Mouse (Mus musculus) heart, postnatal 10 days (tissue): ENCODE results near the gene Tnfsf14. TPM values are rescaled to one million over a fixed set of nuclear protein-coding genes. Genes with fewer than 3 reads are reported as not detected.

Source experiments
- DNase-seq, 2 experiments: peaks; one replicate each; pipeline ENCODE4 v3.0.0; 2021
- intact Hi-C: fragments of 180-260 bp; cut with DNase I; formaldehyde crosslinking; loops from one replicate; pipeline ENCODE4 v1.15.1; 2025
- total RNA-seq, 2 experiments: library from RNA; stranded (reverse); gene quantifications; 2 replicates each; pipeline ENCODE4 v1.2.3; 2021

The Tnfsf14 gene
- total RNA-seq, 2 experiments from 2014 or later: not detected

DNA sequence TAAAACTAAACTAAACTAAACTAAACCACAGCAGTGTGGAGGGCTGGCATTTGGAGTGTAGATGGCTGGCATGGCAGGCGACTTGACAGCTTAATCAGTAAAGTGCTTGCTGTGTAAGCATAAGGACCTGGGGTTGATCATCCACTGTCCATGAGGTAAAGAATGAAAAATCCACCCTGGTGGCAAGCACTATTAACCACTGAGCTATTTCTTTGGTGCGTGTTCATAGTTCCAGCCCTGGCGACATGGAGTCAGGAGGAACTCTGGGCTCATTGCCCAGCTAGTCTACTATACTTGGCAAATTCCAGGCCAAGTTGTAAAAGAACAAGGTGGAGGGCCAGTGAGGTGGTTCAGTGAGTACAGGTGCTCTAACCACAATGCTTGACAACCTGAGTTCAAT lies 14.0 kb upstream of the Tnfsf14 start:
- peak; percentile 37 to 39 for DNase-seq
- intact Hi-C loops: no loop called here

DNA sequence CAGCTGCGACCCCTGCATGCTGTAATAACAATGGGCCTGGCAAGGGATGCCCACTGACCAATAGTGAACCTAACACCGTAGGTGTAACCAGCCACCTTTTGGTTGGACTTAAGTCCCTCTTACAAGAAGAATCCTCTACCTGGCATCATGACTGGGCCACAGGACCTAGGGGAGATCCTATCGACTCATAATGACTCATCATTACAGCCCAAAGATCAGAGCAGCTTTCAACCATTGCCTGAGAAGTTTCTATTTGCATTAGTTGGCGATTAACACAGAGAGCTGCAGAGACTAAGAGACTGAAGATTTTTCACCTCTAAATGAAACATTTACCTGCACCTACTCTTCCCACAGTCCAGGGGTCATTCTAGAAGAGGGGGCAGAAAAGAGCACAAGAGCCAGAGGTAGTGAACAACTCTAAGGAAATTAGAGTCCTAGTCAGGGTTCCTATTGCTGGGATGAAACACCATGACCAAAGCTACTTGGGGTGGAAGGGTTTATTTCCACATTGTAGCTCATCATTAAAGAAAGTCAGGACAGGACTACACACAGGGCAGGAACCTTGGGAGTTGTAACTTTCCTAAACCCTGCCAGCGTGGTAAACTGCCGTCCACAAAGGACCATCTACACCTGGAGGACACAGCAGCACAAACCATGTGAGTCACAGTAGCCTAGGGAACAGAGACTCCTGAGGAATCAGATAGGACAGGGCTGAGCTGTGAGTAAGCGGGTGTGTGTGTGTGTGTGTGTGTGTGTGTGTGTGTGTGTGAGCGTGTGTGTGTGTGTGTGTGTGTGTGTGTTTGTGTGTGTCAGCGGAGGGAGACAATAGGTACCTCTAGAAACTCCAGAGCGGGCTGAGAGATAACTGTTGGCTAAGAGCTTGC lies 8.1 kb upstream of the Tnfsf14 start:
- intact Hi-C loops: no loop called here

DNA sequence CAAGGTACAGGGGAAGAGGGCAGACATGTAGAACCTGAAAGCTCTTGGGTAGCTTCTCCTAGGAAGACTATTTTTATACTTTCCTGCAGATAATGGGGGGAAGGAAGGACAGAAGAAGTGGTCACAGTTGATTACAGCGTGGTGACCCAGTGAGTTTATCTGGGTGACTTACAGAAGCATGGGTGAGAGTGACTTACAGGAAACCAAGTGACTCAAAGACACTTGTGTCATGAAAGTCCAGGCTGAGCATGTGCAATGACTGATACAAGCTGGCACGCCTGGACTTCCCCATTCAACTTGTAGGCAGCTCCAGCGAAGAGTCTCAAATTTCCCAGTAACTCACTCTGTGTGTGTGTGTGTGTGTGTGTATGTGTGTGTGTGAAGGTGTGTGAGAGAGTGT lies 4.3 kb upstream of the Tnfsf14 start:
- DNase-seq: no peak
- intact Hi-C loops: no loop called here

More for the DNA sequence above, 8.1 kb upstream of the Tnfsf14 start:
- no peak for DNase-seq

DNA sequence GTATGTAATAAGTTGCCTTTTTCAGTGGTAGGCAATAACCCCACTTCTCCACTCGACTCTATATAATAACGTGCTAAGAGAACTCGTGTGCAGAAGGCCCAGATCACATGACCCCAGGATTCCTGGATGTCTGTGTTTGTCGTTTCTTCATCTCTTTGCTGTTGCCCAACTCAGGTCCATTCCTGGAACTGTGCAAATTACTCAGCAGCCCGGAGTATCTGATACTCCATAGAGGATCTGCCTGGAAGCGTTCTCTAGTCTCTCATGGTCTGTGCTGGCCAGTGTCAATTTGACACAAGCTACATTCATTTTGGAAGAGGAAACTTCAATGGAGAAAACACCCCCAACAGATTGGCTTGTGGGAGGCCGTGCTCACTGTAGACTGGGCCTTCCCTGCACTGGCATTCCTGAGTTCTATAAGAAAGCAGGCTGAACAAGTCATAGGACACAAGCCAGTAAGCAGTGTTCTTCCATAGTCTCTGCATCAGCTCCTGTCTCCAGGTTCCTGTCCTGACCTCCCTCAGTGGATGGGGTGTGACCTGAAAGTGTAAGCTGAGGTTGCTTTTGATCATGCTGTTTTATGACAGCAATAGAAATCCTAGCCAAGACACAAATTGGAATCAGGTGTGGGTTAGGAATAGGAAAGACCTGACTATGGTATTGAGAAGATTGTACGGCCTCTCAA lies 1.5 kb upstream of the Tnfsf14 start:
- intact Hi-C loops: no loop called here
- no peak for DNase-seq

DNA sequence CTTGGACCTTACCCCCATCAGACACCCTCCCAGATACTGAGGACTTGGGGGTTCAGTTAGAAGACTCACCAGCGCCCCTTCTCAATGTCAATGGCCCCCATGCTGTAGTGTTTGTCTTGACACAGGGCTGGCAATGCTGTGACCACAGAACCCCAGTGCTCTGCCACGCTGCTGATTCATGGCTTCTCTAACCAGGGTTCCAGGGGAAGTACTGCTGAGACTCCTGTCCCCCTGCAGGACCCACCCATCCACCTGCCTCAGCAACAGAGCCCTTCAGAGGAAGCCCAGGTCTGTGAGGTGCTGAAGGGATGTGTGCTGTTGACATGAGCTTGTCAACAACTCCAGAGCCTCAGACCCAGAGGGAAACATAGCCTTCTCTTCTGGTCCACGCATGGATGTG lies 794 bp upstream of the Tnfsf14 start:
- intact Hi-C loops: no loop called here
- DNase-seq: no peak

DNA sequence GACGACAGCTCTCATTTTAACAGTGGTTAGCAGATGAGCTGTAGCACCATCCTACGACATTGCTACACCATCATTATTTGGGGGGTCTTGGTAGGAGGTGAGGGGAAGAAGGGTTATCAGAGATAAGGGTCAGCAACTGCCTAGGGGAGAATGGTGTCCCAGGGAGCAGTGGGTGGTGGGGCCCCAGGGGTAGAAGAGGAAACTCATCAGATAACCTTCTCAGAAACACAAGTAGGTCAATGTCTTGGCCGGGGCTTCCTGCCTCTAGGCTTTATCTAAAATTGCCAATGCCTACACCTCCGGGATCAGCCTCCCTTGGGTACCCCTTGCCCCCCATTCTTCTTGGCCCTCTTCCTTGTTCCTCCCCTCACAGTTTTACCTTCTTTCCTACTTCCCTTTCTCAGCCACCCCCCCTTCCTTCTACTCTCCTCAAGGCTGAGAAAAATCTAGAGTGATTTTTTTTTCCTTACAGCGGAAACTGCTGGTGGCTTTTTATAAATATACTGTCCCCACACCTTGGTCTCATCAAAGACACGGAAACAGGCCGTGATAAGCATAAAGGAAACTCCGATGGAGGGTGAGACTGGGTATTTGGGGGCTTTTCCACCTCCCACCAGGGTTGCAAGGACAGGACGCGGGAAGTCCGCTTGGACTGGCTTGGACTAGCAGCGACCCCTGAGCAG lies 5.3 kb downstream of the Tnfsf14 start:
- DNase-seq: no peak
- intact Hi-C loops: no loop called here

DNA sequence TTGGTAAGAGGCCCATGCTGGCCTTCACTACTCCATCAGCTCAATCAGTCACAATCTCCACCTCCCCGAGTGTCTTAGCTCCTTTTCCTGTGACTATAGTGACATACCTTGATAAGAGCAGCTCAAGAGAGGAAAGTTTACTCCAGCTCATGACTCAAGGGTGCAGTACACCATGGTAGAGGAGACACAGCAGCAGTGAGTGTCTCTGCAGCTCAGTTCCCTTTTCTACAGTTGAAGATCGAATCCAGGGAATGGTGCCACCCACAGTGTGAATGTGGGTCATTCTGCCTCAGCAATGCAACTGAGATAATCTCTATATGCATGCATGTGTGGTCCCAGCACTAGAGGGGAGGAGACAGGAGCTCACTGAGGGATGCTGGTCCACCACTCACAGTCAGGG lies 8.3 kb downstream of the Tnfsf14 start:
- DNase-seq: no peak
- intact Hi-C loops: no loop called here

DNA sequence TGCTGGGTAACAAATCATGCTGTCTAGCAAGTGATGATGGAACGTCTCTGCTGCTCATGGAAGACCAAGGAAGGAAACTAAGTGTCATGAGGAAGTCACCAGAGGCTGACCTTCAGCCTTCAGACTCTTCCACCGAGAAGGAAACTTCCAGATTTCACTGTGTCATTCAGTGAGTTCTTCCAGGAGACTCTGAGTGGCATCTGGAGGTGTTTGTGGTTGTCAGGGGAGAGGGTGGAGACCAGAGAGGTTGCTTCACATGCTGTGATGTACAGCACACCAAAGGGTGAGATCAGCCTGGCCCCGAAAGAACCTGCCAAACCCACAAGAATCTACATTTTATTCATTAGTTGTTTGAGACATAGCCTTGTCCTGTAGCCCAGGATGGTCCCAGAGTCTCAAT lies 11.1 kb downstream of the Tnfsf14 start:
- no peak for DNase-seq
- intact Hi-C loops: no loop called here

DNA sequence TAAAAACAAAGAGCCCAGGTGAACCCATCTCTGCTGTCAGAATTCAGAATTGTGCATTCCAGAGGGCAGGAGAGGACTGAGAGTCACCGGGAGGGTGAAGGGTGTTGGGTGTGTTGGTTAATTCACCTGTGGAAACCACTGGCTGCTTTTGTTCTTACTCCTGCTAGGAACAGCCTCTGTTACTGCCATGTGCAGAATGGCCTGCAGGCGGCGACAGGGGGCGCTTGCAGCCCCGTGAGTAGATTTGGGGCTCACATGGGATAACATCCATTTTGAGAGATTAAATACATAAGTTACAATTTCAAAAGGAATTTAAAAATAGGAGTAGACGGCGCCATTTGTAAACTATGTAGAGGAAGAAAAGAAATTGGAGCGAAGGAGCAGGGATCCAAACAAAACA lies 13.6 kb downstream of the Tnfsf14 start:
- DNase-seq: peak in 1 of 2 experiments; percentile 10
- intact Hi-C loops: no loop called here

DNA sequence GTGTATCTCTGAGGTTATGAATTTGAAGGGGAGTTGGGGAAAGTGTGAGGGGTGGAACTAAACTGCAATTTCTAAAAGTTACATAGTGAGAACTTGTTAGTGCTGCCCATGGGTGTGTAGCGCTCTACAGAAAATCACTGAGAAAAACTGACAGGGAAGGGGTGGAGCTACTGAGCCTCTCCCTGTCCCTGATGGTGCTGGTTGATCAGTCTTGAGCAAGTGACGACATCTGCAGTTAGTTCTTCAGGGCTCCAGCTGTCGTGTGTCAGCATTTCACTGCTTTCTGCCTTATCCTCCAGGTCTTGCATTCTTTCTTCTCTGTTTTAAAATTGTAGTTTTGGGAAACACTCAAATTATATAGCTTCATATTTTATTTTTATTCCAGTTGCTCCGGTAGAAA lies 20.6 kb downstream of the Tnfsf14 start:
- intact Hi-C loops: no loop called here
- DNase-seq: no peak

DNA sequence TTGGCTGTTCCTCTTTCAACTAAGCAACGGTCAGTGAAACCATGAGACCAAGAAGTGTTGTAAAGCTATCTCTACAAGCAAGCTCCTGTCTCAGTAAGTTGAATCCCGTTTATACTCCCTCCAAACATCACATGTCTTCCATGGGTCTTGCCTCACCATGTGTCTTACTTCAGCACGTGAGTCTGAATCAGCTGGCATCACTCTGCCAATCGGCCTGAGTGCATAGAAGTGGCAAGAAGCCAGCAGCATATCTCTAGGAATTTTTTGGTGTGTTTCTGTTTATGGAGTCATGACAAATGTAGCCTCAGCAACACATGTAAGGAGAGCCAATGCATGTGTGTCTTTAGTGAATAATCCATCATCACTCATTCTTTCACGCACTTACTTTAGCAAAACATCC lies 21.6 kb downstream of the Tnfsf14 start:
- DNase-seq: peak in 1 of 2 experiments; percentile 15
- intact Hi-C loops: no loop called here

DNA sequence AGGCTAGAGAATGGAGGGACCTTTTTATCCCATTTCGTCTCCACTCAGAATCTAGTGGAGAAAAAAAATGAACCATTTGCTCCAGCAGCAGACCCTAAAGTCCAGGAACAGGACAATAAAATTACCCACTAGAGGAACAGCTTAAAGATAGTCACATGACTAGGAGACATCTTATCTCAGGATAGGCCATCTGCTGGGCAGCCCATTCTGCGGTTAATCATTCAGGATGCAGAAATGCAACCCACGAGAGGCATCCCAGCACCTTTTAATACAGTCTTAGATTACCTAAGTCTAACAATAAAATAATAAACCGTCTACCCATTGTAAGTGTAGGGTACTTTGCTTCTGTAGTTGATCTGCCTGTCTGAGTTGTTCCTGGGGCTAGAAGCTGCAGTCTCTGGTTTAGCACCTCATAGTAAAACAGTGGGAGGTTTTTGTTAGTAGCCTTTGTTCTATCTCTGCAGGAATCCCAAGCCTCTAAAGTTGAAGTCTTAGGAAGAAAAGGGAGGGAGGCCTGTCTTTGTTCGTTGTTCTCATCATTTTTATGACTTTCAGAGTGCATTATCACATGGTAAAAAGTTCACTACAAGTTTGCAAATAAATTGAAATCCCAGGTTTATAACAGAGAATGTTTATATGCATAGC lies 23.2 kb downstream of the Tnfsf14 start:
- no peak for DNase-seq
- intact Hi-C loops: no loop called here

DNA sequence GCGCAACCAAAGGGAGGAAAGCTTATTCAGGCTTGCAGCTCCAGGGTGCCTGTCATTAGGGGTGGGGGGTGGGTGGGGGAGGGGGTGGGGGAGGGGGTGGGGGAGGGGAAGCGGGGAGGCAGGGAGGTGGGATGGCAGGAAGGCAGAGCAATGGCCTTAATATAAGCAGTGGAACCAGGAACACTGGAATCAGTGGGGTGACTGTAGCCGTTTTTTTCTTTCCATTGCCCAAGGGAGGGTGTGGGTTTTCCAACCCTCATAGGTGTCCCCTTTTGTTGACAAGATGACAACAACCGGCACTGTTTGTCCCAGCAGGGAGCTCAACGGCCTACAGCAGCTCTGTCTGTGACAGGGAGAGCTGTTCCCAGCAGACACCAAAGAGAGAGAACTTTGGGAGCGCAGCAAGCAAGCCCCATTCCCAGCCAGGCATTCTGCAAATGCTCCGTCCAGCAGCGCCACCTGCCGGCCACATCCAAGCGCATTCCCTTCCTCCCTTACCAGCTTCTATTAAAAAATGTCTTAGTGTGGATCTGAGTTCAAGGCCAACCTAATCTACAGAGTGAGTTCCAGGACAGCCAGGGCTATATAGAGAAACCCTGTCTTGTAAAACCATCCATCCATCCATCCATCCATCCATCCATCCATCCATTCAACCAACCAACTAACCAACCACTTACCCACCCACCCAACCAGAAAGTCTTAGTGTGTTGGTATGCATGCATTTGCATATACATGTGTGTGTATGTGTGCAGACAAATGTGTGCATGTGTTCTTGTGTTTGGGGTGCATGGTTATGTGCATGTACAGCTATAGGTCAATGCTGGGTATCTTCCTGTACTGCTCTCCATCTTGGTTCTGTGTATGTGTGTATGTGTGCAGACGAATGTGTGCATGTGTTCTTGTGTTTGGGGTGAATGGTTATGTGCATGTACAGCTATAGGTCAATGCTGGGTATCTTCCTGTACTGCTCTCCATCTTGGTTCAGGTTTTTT lies 26.9 kb downstream of the Tnfsf14 start:
- DNase-seq: peak; percentile 87 to 95
- intact Hi-C loops: loop anchor here (1.0 to 2.0 kb wide), 4 partner anchors 70 to 358 kb away; partner anchors contain the start of gene Alkbh7

DNA sequence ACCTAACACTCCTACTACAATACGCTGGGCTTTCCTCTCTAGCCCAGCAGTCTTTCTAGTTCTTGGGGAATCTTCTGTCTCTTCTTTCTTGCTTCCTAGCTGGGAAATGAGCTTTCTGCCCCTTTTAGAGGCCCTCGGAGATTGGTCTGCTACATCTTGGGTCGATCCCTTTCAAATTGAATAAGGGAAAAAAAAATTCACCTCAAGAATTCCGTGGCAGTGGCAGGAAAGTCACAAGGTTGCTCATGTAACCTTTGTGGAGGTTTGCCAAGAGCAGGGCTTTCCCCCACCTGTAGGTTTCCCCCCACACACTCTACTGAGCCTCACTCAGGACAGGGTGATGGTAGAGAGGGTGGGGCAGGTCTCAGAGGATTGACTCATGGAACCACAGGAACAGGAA lies 40.2 kb downstream of the Tnfsf14 start:
- intact Hi-C loops: no loop called here
- no peak for DNase-seq

DNA sequence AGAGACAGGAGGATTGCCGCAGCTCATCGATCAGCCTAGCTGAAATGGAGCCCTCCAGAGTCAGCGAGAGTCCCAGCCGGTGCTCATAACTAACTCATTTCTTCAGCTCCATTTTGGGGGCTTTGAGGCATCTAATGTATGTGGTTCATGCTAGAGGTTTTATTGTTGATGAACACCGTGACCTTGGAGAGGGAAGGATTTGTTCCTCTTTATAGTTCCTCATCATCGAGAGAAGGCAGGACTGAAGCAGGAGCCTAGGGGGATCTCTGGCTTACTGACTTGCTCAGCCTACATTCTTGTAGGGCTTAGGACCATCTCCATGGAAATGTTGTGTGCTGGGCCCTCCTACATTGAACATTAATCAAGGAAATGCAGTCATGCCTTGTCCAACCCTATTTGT lies 41.0 kb downstream of the Tnfsf14 start:
- no peak for DNase-seq
- intact Hi-C loops: no loop called here

DNA sequence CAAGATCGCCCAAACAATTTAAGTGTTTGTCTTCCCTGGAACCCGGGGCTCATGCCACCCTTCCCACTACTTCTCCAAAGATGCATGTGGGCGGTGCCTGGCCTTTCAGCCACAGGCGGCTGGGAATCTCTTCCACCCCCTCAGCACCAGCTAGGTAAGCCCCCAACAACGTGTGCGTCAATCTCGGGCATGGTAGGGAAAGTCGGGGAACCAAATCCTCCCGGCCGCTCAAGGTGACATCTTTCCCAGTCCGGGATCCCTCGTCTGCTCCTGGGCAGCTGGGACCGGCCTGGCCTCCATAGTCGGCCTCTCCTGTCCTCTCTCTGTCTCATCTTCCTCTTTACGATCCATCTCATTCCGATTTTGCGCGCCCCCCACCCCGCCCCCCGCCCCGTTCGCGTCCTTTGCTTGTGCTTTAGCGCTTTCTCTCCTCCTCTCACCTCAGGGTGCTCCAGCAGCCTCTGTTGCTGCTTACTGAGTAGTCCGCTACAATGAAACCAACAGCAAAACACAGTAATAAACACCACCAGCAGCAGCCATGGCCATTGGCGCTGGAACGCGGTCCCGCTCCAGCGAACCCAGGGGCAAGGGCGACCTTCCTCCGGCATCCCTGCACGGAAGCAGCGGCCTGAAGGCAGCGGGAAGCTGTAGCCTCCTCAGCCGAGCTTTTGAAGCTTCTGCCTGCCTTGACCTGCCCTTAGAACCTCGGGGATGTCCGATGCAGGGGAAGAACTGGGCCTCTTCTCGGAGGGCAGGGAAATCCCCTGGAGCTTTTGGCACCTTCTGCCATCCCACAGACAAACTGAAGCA lies 44.8 kb downstream of the Tnfsf14 start, which contains the start of gene Cd70:
TSS of gene Cd70 (minus strand) at position 784 of the 810 bp plus-strand sequence.
- no peak for DNase-seq
- intact Hi-C loops: no loop called here

DNA sequence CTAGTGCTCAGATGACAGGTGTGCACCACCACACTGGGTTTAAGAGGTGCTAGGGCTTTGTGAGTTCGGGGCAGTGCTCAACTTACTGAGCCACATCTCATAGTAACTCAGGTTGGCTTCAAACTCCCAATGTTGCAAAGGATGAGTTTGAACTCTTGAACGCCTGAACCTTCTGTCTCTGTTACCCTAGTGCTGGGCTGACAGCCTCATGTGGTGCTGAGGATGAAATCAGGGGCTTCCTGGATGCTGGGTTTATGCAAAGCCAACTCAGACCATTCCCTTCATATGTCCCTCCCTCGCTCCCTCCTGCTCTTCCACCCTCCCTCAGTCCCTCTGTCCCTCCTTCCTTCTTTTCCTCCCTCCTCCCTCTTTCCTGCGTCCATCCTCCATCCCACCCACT lies 45.6 kb downstream of the Tnfsf14 start:
- DNase-seq: no peak
- intact Hi-C loops: no loop called here

DNA sequence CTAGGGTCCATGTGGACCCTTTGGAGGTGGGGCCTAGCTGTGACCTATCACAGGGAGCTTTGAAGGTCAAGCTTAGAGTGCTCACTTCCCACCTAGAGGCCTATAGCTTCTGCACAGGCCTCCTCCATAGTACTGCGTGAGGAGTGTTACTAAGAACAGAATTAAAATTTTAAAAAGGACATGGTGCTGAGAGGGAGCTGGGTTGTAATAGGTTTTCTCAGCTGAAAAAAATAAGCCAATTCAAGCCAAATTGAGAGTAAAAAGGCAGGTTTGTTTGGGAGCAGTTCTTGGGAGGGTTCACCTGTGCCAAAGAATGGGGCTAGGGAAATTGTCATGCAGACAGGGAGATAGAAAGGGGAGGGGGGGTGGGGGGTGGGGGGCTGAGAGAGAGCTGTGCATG lies 48.9 kb downstream of the Tnfsf14 start:
- intact Hi-C loops: no loop called here
- DNase-seq: no peak

DNA sequence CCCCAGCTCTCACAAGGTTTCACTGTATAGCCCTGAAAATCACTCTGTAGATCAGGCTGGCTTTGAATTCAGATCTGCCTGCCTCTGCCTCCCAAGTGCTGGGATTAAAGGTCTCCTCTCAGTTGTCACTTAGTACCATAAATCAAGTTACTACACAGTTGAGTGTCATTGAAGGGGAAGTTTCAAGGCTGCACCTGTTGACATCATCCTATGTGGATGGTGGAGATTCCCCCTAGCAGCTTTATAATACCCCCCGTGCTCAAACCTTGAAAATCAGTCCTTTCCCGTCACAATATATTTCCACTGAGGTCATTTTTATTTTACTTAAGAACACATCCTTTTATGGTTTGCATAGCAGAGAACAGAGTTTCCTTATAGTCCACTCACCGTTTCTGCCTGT lies 50.3 kb downstream of the Tnfsf14 start:
- intact Hi-C loops: no loop called here
- DNase-seq: no peak
